Mouse (Mus musculus) bone marrow macrophage, adult 2 months (primary cell): ENCODE results near the gene Igfbp6. TPM values are rescaled to one million over a fixed set of nuclear protein-coding genes. Genes with fewer than 3 reads are reported as not detected.

ENCODE experiments used
- H3K27ac ChIP-seq: 2 replicates; pipeline ENCODE4 v1.5.1; 2012; ENCODE audit warnings: low read depth, low read length; ENCODE audit not compliant: insufficient read depth
- H3K4me1 ChIP-seq: 2 replicates; pipeline ENCODE4 v1.6.1; 2012; ENCODE audit warnings: low read length; ENCODE audit not compliant: control insufficient read depth, insufficient read depth
- H3K4me3 ChIP-seq: 2 replicates; pipeline ENCODE4 v1.5.1; 2012; ENCODE audit warnings: mild to moderate bottlenecking, low read length, moderate library complexity; ENCODE audit not compliant: insufficient read depth
- CTCF ChIP-seq: IDR thresholded peaks from 2 replicates; pipeline ENCODE4 v1.5.1; 2012; ENCODE audit warnings: low read depth, mild to moderate bottlenecking, low read length, moderate library complexity
- POLR2A ChIP-seq: IDR thresholded peaks from 2 replicates; pipeline ENCODE4 v1.6.1; 2012; ENCODE audit warnings: mild to moderate bottlenecking, low read depth, low read length, borderline replicate concordance
- polyA plus RNA-seq: library from polyadenylated mRNA; stranded (reverse); fragments of >200 nt; gene quantifications from 2 replicates; pipeline ENCODE4 v1.2.4, GENCODE M21; 2012; ENCODE audit not compliant: missing spikeins, insufficient read depth, insufficient read length

Igfbp6 gene
- polyA plus RNA-seq, 1 experiment = not detected

DNA sequence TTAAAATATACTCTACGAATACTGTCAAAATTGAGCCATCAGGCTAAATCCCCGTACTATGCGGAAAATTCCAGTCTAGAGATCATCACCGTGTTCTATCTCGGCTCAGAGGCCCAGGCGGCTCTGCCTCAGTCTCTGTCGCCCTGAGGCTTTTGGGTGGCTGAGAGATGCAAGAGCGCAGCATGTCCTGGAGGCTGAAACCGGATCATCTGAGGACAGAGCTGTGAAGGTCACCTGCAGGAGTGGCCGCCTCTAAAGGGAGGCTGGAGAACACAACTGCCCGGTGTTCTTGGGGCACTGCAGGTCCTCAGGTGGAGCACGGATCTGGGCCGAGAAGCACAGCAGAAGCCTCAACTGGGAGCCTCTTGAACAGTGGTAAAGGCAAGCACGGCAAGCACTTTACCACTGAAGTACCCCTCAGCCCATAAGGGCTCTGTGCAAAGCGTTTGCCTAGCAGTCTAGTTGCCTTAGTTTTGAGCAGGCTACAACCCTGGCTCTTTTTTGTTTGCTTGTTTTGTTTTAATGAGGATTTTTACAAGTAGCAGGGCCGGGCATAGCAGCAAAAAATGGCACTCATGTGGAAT is 31.7 kb downstream of the Igfbp6 start:
- no peak for TF ChIP-seq POLR2A
- TF ChIP-seq CTCF = no peak
- H3K4me1 ChIP-seq = no peaks in the 10 kb centered on the region
- no peak overlapping the region for H3K4me3 ChIP-seq
- H3K27ac ChIP-seq = no peak overlapping the region

DNA sequence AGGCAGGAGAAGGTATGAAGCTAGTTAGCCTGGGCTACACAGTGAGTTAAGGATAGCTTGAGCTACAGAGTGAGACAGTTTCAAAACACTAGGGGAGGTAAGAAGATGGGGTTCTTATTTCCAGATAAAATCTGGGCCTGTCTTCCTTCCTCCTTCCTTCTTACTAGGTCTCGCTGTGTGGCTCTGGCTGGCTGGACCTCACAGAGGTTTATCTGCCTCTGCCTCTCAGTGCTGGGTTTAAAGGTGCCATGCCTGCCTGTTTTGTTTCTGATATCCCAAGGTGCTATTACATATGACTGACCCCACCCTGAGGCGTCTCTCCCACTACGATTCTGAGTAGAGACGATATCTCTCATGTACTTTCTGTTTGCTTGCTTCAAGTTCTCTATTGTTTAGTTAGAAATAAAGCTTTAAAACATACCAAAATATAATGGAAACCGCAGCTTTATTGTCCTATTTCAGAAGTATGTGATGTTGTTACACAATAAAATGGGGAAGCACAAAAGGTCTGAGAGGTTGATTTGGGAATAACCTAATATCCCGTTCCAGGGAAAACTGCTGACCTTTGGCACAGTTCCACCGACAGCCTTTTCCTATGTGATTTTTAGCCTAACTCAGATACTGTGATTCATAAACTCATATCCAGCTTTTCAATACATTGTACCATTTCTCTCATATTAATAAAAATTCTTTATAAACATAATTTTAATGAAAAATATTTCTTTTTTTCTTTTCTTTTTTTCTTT is 32.6 kb downstream of the Igfbp6 start:
- H3K4me1 ChIP-seq = no peaks in the 10 kb centered on the region
- H3K4me3 ChIP-seq = no peak overlapping the region
- no peak overlapping the region for H3K27ac ChIP-seq
- TF ChIP-seq POLR2A (no peak), CTCF (no peak)

DNA sequence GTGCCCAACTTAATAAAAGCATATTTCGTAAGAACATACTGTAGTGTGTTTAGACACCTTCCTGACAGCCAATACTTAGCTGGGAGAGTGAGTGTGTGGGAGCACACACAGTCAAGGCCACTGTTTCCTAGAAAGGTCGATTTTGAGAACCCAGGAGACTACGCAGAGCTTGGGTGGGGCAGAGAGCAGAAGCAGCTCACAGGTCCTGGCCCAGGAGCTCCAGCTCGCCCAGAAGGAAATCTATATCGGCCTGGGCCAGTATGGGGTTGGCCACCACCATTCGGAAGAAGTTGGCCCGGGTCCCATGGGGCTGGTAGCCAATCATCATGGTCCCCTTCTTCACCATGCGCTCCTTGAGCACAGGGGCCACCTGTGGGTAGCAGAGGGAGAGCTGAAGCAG is 33.3 kb downstream of the Igfbp6 start:
- TF ChIP-seq CTCF = no peak
- no peak for TF ChIP-seq POLR2A
- H3K4me1 ChIP-seq = no peaks in the 10 kb centered on the region
- H3K27ac ChIP-seq = no peak overlapping the region
- H3K4me3 ChIP-seq = no peak overlapping the region

DNA sequence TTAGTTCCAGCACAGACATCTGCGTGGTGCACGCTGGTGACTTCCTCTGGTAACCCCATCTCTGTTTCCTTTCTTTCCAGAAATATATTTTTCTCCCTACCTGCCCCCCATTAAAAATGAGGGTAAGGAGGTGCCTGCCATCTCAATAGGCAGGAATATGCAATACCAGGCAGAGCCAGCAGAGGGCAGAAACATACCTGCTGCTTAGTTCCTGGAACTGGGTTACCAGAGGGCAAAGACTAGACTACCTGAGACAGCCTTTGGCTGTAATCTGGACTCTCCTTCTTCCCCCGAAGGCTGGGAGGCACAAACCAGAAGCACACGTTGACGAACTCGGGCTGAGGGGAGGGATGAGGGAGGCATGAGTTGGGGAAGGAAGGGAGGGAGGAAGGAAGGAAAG is 34.1 kb downstream of the Igfbp6 start:
- Histone ChIP-seq H3K4me3 (no peak overlapping the region), H3K27ac (no peak overlapping the region), H3K4me1 (no peaks in the 10 kb centered on the region)
- TF ChIP-seq POLR2A (no peak), CTCF (peak; percentile 96)

DNA sequence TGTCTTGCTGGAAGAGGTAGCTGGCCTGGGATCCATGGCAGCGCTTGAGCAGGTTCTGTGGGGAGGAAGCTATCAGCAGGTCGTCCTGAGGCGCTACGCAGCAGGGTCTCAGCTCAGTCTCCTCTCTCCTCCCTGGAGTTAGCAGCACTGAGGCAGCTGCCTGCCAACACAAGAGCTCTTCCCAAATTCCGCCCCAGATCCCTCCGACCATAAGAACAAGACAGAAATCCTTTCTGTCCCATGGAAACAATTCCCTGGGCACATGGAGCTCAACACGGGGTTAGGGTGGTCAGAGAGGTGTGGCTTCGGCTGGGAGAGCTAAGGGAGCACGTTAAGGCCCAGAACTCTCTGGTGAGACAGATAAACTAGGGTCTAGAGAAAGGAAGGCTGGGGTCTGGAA is 34.9 kb downstream of the Igfbp6 start:
- Histone ChIP-seq H3K4me1 (no peaks in the 10 kb centered on the region), H3K4me3 (no peak overlapping the region), H3K27ac (no peak overlapping the region)
- TF ChIP-seq CTCF (no peak), POLR2A (no peak)

DNA sequence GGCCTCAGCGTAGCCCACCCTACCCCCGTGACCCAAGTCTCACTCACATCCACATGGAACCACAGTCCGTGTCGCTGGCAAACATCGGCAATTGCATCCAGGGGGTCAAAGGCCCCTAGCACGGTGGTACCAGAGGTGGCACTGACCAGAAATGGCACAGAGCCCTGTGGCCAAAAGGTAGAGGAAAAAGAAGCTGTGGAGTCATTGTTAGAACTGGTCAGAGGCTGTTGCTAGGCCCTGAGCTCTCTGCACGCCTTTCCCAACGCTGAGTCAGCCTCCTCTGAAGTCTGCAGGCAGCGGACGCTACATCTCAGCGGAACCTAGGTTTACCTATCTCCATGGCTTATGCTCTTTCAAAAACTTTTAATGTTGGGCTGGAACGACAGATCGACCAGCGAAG is 35.8 kb downstream of the Igfbp6 start:
- TF ChIP-seq CTCF (no peak), POLR2A (no peak)
- Histone ChIP-seq H3K4me1 (no peaks in the 10 kb centered on the region), H3K4me3 (no peak overlapping the region), H3K27ac (no peak overlapping the region)

DNA sequence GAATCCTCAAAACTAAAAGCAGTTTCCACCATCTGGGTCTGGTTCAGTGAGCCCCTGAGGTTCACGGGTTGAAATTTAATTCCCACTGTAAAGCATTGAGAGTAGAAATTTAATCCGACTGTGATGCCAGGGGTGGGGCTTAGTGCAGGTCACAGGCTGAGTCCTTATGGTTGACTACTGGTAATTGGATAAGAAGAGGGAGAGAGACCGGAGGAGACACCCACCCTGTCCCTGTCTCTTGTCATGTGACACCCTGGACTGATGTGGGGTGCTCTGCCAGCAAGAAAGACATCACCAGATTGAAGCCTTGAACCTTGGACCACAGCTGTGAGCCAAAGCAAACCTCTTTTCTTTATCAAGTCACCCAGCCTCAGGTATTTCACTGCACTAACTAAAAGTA is 38.9 kb downstream of the Igfbp6 start:
- H3K4me3 ChIP-seq = no peak overlapping the region
- TF ChIP-seq POLR2A (no peak), CTCF (no peak)
- H3K4me1 ChIP-seq = no peaks in the 10 kb centered on the region
- H3K27ac ChIP-seq = no peak overlapping the region

DNA sequence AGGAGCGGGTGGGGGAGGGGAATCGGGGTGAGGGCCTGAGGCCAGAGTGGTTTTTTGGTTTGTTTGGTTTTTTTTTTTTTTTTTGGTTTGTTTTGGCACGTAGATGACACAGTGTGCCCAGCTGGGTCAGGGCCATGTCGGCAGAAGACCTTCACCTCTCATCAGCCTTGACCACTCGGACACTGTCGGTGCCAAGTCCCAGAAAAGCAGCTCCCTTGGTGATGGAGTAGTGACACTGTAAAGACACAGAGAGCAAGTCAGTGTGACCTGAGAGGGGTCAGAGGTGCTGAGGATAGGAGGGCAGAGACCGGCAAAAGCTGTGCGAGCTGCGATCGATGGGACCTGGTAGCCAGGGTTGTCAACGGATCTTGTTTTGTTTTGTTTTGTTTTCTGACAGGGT is 42.1 kb downstream of the Igfbp6 start:
- peaks cover 2% of the 10 kb centered on the region for H3K4me1 ChIP-seq
- no peak overlapping the region for H3K4me3 ChIP-seq
- H3K27ac ChIP-seq = no peak overlapping the region
- TF ChIP-seq CTCF (no peak), POLR2A (no peak)

DNA sequence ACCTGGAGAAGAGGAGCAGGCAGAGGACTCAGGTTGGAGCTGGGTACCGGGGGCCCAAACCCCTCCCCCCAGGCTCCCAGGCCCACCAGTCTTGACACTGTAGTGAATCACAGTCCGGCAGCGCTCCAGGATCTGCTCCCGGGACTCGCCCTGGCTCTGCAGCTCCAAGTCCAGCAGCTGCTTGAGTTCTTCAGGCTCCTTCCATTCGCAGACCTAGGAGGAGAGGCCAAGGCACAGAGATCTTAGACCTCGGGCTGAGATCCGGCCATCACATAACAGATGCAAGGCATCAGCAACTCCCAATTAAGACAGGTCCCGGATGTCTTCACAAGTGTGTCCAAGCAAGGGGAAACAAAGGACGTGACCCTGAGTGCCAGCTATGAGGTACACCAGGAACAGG is 43.9 kb downstream of the Igfbp6 start:
- Histone ChIP-seq H3K4me1 (peaks cover 16% of the 10 kb centered on the region), H3K4me3 (no peak overlapping the region), H3K27ac (no peak overlapping the region)
- TF ChIP-seq CTCF = no peak
- TF ChIP-seq POLR2A = no peak

DNA sequence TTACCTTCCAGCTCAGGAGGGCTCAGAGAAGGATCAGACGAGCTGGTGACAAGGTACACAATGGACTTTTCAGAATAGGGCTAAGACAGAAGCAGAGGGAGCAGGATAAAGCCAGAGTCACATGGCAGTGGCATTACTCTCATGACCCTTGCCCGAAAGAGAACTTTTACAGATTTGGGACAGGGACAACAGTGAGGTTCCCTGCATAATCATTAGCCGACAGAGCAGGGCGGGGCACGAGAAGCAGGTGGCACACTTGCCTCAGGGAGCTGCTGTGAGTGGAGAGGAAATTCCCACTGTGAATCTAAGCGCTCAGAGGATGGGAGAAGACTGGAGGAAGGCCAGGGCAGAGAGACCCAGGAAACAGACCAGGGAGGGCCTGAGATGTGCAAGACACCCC is 44.7 kb downstream of the Igfbp6 start:
- H3K27ac ChIP-seq = no peak overlapping the region
- TF ChIP-seq POLR2A = no peak
- no peak for TF ChIP-seq CTCF

More for the DNA sequence above, 44.7 kb downstream of the Igfbp6 start:
- peaks cover 21% of the 10 kb centered on the region for H3K4me1 ChIP-seq
- no peak overlapping the region for H3K4me3 ChIP-seq
